Mouse (Mus musculus): ENCODE data around the gene Sema3f. TPM values are rescaled to one million over a fixed set of nuclear protein-coding genes. Genes with fewer than 3 reads are reported as not detected.
A peak's percentile ranks its signal among the peaks of the same experiment; 100 is the strongest.

Sema3f gene
- polyA plus RNA-seq, 1 experiment from 2014 or later = 8.1 TPM

DNA sequence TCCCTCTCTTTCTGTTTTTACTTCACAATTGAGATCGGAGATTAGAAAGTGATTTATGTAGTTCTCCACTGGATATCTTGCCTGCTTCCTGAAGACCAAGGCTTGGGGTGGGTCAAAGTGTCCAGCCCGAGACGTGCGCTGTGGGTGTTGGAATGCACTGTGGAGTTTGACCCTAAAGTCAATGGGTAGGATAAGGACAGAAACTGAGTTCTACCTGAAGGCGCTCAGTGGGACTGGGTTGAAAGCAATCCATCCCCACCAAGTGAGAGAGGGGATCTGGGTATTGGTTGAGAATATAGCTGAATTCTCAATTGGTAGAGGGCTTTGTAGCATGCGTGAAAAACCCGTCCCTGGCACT is 65.1 kb downstream of the Sema3f start:
- Histone ChIP-seq H3K9me3 (replicated peaks) (no peaks in the 10 kb centered on the region), H3K27me3 (replicated peaks) (no peaks in the 10 kb centered on the region), H3K36me3 (no peaks in the 10 kb centered on the region), H3K4me1 (replicated peaks) (peaks cover 15% of the 10 kb centered on the region), H3K4me2 (peak overlapping the region; percentile 75), H3K27ac (ENCODE audit: poor library complexity, severe bottlenecking) (no peak overlapping the region), H3K4me3 (no peak overlapping the region), H3K9ac (peak overlapping the region; percentile 58)
- 46% methylated on average over 7 of the region's 7 CpGs for WGBS
- ATAC-seq (ENCODE audit: insufficient number of reproducible peaks, low FRiP score) = no peak

DNA sequence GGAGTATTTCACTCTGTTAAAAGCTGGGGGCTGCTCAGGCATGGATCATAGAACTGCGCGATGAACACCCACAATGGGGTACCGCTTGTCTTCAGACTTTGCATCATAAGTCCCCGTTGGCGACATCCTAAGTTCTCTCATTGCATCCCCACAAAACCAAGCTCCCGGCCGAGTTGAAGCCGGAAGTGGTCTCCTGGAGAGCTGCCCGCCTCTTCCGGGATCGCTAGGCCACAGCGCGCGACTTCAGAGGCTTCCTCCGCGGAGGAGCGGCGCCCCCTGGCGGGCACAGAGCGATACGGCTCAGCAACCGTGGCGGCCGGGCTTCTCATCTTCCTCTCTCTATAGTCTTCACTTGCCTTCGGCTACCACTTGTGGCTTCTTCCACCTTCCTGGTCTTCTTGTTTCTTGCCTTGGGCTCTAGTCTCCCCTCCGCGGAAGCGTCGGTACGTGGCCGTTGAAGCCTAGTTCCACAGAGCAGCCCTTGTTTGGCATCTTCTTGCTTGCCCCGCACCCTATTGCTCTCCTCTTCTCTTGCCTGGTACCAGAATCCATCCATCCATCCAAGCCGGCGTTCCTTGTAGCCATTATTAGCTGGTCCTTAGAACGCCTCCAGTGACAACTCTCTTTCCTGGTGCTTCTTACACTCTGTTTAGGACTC is 65.7 kb downstream of the Sema3f start:
- WGBS = 5% methylated on average over 35 of the region's 35 CpGs
- Histone ChIP-seq H3K4me3 (peak overlapping the region; percentile 43), H3K9me3 (replicated peaks) (no peaks in the 10 kb centered on the region), H3K36me3 (no peaks in the 10 kb centered on the region), H3K27ac (ENCODE audit: poor library complexity, severe bottlenecking) (no peak overlapping the region), H3K4me1 (replicated peaks) (peaks cover 14% of the 10 kb centered on the region; the same call in 1 of the 2 replicates), H3K4me2 (peak overlapping the region; percentile 75), H3K27me3 (replicated peaks) (no peaks in the 10 kb centered on the region), H3K9ac (peak overlapping the region; percentile 76)
- peak; percentile 75 for ATAC-seq (ENCODE audit: insufficient number of reproducible peaks, low FRiP score)

DNA sequence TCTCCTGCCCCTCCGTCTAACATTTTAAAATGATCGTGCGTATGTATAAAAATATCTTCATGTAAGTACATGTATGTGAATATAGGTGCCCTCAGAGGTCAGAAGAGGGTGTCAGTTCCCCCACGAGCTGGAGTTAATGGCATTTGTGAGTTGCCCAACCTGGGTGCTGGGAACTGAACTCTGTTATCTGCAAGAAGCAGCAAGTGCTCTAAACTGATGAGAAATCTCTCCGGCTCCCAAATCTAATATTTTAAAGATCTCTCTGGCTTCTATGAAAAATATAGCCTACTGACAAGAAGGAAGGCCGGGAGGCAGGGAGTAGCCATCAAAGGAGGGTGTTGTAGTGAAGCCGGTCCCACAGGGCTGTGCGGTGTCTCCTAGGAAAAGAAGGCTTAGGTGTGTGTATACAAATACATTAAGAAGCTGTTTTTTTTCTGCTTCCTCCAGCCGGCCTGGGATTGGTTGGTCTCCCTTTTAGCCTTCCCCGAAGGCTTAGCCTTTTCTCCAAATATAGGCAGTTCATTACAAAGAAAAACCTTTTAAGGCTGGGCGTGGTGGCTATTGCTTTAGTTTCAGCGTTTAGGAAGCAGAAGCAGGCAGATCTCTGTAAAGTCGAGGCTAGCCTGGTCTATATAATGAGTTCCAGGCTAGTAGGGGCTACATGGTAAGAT is 66.6 kb downstream of the Sema3f start:
- Histone ChIP-seq H3K4me1 (replicated peaks) (peaks cover 12% of the 10 kb centered on the region; the same call in 1 of the 2 replicates), H3K9ac (no peak overlapping the region; the same call in 1 of the 2 replicates), H3K27me3 (replicated peaks) (no peaks in the 10 kb centered on the region), H3K4me2 (peak overlapping the region; percentile 75), H3K27ac (ENCODE audit: poor library complexity, severe bottlenecking) (no peak overlapping the region), H3K36me3 (no peaks in the 10 kb centered on the region), H3K4me3 (no peak overlapping the region), H3K9me3 (replicated peaks) (no peaks in the 10 kb centered on the region)
- ATAC-seq (ENCODE audit: insufficient number of reproducible peaks, low FRiP score) = no peak
- 85% methylated on average over 13 of the region's 13 CpGs for WGBS

DNA sequence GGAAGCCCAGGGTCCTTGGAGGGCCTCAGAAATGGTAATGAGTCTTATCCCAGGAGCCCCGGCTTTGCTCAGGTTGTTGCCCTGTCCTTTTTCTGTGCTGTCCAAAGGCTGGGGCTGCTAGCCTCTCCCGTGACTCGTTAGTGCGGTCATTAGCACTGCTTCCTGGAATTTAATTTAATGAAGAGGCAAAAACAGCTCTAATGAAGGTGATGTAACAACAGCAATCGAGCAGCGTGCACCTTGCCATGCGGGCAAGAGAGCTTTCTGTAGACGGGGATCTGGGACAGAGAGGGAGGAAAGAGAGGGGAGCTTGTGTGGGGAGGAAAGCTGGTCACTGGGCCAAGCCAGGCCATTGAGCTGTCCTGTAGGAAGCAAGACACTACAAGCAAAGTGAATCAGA is 68.6 kb downstream of the Sema3f start:
- Histone ChIP-seq H3K4me3 (no peak overlapping the region), H3K27ac (ENCODE audit: poor library complexity, severe bottlenecking) (no peak overlapping the region), H3K9me3 (replicated peaks) (no peaks in the 10 kb centered on the region), H3K27me3 (replicated peaks) (no peaks in the 10 kb centered on the region), H3K9ac (no peak overlapping the region), H3K4me2 (no peak overlapping the region), H3K36me3 (no peaks in the 10 kb centered on the region), H3K4me1 (replicated peaks) (peaks cover 20% of the 10 kb centered on the region)
- WGBS = 61% methylated on average over 8 of the region's 8 CpGs
- ATAC-seq (ENCODE audit: insufficient number of reproducible peaks, low FRiP score) = no peak

DNA sequence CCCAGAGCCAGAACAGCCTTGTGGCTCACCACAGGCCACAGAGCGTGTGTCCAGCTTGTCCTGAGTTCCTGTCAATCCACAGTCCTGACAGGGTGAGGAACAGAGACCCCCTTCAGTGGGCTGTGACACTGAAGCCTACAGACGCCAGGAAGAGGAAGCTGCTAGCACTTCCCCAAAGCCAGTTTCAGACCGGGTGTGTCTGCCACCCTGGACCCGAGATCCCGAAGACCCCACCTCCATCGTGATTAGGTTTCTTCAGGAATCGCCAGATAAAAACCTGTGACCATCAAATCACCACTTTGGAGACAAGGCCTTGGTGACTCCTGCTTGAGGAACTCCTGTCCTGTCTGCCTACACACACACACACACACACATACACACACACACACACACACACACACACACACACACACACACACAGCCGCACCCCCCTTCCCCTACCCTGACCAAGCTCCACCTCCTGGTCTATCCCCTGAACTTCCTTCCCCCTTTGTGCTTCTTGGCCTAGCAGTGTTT is 70.0 kb downstream of the Sema3f start:
- no peak overlapping the region for H3K4me3 ChIP-seq
- no peaks in the 10 kb centered on the region for H3K27me3 ChIP-seq (replicated peaks)
- H3K9me3 ChIP-seq (replicated peaks) = no peaks in the 10 kb centered on the region
- peaks cover 27% of the 10 kb centered on the region for H3K4me1 ChIP-seq (replicated peaks)
- H3K36me3 ChIP-seq = no peaks in the 10 kb centered on the region
- no peak overlapping the region for H3K27ac ChIP-seq (ENCODE audit: poor library complexity, severe bottlenecking)
- ATAC-seq (ENCODE audit: insufficient number of reproducible peaks, low FRiP score) = no peak
- 22% methylated on average over 8 of the region's 8 CpGs for WGBS
- H3K4me2 ChIP-seq = no peak overlapping the region
- no peak overlapping the region for H3K9ac ChIP-seq

DNA sequence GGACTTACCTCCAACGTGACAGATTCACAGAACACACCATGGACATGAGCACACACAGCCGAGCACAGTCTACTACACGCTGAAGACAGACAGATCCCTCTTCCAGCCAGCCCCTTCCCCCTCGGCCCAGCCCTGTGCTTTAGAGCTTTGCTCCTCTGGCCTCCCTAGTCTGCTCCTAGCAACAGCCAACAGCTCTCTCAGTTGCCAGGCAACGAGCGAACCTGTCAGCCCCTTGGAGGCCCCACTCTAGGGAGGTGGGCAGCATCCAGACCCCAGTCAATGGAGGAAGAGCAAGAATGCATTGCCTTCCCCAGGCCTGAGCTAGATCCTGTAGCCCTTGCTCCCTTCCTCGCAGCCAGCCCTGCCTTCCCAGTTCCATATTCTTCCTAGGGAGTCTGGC is 73.2 kb downstream of the Sema3f start:
- peaks cover 33% of the 10 kb centered on the region for H3K4me1 ChIP-seq (replicated peaks)
- ATAC-seq (ENCODE audit: insufficient number of reproducible peaks, low FRiP score) = no peak

DNA sequence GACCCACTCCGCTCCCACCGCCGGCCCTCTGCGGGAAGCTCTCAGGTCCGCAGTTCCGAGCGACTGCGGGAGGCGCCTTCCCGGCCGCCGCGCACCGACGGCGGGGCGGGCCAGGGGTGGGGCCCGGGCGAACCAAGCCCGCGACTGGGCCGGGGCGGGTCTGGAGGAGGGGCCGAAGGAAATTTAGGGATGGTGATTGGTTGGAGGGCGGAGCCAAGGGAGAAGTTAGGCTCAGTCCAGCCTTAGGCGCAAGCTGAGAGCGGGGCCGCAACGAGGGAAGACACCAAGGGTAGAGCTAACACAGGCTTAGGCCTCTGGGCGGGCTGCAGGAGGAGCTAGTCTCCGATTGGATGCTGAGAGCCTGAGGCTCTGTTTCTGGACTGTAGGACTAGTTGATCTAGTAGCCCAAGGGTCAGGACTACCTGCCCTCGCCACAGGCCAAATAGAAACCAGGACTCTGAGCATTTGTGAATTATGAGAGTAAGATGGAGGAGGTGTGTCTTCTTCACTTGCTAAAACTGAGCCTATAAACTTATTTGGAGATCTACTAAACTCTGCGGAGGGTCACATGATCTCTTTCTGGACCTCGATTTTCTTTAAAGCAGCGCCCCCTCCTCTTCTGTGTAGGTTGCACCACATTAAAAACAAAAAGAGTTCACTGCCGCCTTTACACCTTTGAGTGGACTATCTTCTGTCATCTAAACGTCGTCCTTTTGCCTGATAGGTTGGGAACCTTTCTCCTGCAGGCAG is 74.8 kb downstream of the Sema3f start, which contains the start of gene Gnai2:
Gene Gnai2, minus strand, starts transcription at position 89 of the 750 bp plus-strand sequence.
- Histone ChIP-seq H3K9me3 (replicated peaks) (no peaks in the 10 kb centered on the region), H3K36me3 (peaks cover 8% of the 10 kb centered on the region; the same call in 1 of the 2 replicates), H3K27me3 (replicated peaks) (no peaks in the 10 kb centered on the region), H3K4me2 (peak within 1 kb of the TSS; percentile 99), H3K27ac (ENCODE audit: poor library complexity, severe bottlenecking) (peak within 1 kb of the TSS; percentile 90), H3K4me1 (replicated peaks) (peaks cover 48% of the 10 kb centered on the region), H3K9ac (peak within 1 kb of the TSS; percentile 96), H3K4me3 (peak within 1 kb of the TSS; percentile 86)
- WGBS = 2% methylated on average over 38 of the region's 38 CpGs
- peak; percentile 95 for ATAC-seq (ENCODE audit: insufficient number of reproducible peaks, low FRiP score)

More for the DNA sequence above, 73.2 kb downstream of the Sema3f start:
- no peak overlapping the region for H3K4me3 ChIP-seq
- WGBS = 36% methylated on average over 7 of the region's 7 CpGs
- H3K4me2 ChIP-seq = peak overlapping the region; percentile 5; the same call in 1 of the 2 replicates
- H3K9ac ChIP-seq = no peak overlapping the region
- no peak overlapping the region for H3K27ac ChIP-seq (ENCODE audit: poor library complexity, severe bottlenecking)
- 0 out of 2 replicates have a peak, but pooled peaks cover 3% of the 10 kb centered on the region for H3K36me3 ChIP-seq
- no peaks in the 10 kb centered on the region for H3K9me3 ChIP-seq (replicated peaks)
- no peaks in the 10 kb centered on the region for H3K27me3 ChIP-seq (replicated peaks)

DNA sequence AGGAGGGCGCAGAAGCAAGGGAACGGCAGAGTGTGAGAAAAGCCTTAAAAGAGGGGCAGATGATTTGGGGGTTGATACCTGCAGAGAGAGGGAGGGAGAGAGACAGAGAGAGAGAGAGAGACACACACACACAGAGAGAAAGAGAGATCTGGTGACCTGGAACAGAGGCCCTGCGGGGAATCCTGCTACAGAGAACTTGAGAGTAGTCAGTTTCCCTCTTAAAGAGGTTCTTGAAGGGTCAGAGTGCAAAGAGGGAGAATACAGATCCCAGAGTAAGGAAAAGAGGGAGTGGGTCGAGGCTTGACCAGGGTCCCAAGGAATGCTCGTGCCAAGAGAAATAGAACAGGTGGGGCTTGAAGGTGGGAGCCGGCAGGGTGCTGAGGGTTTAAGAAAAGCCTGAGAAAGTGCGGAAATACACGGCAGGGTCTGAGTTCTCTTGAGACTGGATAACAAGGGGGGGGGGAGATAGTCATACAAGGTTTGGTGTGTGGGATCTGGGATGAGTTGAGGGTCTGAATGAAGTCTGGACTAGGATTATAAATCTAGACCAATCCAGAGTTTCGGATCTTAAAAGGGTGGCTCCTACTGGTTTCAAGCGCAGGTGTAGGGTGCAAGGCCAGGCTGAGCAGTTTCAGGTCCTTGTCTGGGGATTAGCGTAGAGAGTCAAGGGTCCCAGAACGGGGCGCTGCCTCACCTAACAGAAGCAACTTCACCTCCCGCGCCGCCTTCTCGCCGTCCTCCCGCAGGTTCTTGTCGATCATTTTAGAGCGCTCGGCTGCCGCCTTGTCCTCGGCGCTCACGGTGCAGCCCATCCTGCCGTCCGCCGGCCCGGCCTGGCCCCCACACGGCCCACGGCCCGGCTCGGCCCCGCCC is 75.6 kb downstream of the Sema3f start:
- WGBS = under 1% methylated on average over 35 of the region's 35 CpGs
- no peaks in the 10 kb centered on the region for H3K9me3 ChIP-seq (replicated peaks)
- ATAC-seq (ENCODE audit: insufficient number of reproducible peaks, low FRiP score) = no peak

DNA sequence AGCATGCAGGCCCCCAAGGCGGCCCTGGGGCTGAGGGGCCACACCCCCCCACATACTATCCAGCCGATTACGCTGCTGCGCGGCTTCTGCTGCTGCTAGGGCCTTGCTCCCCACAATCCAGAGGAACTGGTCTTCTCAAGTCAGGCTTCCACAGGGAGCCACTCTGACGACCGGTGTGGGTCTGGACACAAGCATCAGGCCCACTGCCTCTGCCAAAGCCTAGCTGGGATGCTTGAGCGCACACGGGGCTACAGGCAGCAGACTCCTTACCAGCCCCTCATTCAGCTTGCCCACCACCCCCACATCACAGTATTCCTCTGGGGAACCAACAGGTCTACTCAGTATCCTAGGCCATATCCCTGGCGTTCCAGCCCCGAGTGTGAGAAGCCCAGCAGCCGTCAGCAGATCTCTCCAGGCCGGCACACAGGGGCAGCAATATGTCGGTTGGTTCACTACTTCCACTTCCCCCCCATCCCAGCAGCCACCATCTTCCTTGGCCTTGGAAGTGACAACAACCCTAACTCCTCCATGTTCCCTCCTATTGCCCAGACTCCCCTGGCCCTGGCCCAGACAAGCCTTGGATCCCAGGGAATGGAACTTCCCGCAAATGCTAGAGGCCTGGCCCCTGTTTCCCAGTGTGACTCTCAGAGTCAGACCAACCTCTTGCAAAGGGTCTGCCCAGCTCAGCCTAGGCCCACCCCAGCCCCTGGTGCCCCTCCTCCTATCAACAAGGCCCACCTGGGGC is 76.4 kb downstream of the Sema3f start:
- peak overlapping the region; percentile 96 for H3K9ac ChIP-seq
- peak; percentile 7; the same call in 1 of the 2 replicates for ATAC-seq (ENCODE audit: insufficient number of reproducible peaks, low FRiP score)
- H3K4me3 ChIP-seq = peak overlapping the region; percentile 86
- no peaks in the 10 kb centered on the region for H3K27me3 ChIP-seq (replicated peaks)
- peaks cover 13% of the 10 kb centered on the region; the same call in 1 of the 2 replicates for H3K36me3 ChIP-seq
- peaks cover 59% of the 10 kb centered on the region for H3K4me1 ChIP-seq (replicated peaks)
- peak overlapping the region; percentile 90 for H3K27ac ChIP-seq (ENCODE audit: poor library complexity, severe bottlenecking)
- peak overlapping the region; percentile 99 for H3K4me2 ChIP-seq
- H3K9me3 ChIP-seq (replicated peaks) = no peaks in the 10 kb centered on the region
- 2% methylated on average over 15 of the region's 15 CpGs for WGBS

More for the DNA sequence above, 75.6 kb downstream of the Sema3f start:
- Histone ChIP-seq H3K4me1 (replicated peaks) (peaks cover 51% of the 10 kb centered on the region), H3K27me3 (replicated peaks) (no peaks in the 10 kb centered on the region), H3K4me2 (peak overlapping the region; percentile 99), H3K27ac (ENCODE audit: poor library complexity, severe bottlenecking) (peak overlapping the region; percentile 90), H3K36me3 (peaks cover 8% of the 10 kb centered on the region; the same call in 1 of the 2 replicates), H3K9ac (peak overlapping the region; percentile 96), H3K4me3 (peak overlapping the region; percentile 86)
